Mouse (Mus musculus) kidney, adult 2 months (tissue): ENCODE data around the gene Slc35d1. TPM values are rescaled to one million over a fixed set of nuclear protein-coding genes. Genes with fewer than 3 reads are reported as not detected.

ENCODE experiments used
- DNase-seq: peaks from one replicate; pipeline ENCODE4 v3.0.0; 2021
- H3K27ac ChIP-seq: fragments of 200-500 bp; 2 replicates; pipeline ENCODE4 v1.5.1; 2012; ENCODE audit warnings: low read depth, low read length, control low read depth, inconsistent platforms; ENCODE audit not compliant: insufficient read depth
- H3K27me3 ChIP-seq: fragments of 200-500 bp; replicated peaks from 2 replicates; pipeline ENCODE4 v1.6.1; 2012; ENCODE audit warnings: mild to moderate bottlenecking, moderate library complexity, low read length, inconsistent platforms; ENCODE audit not compliant: control insufficient read depth, insufficient read depth
- H3K36me3 ChIP-seq: fragments of 200-500 bp; 2 replicates; pipeline ENCODE4 v1.6.1; 2012; ENCODE audit warnings: mild to moderate bottlenecking, moderate library complexity, low read length, inconsistent platforms; ENCODE audit not compliant: control insufficient read depth, insufficient read depth
- H3K4me1 ChIP-seq: fragments of 200-500 bp; 2 replicates; pipeline ENCODE4 v1.6.1; 2011; ENCODE audit warnings: low read length; ENCODE audit not compliant: control insufficient read depth, insufficient read depth
- H3K4me3 ChIP-seq: fragments of 200-500 bp; 2 replicates; pipeline ENCODE4 v1.5.1; 2011; ENCODE audit warnings: mild to moderate bottlenecking, low read depth, low read length, control low read depth; ENCODE audit not compliant: insufficient read depth
- CTCF ChIP-seq: fragments of 200-500 bp; conservative IDR thresholded peaks from 2 replicates; pipeline ENCODE4 v1.5.1; 2011; ENCODE audit warnings: low read depth, mild to moderate bottlenecking, control low read depth, low read length, moderate library complexity, mixed read lengths; ENCODE audit not compliant: insufficient read depth, insufficient read length
- POLR2A ChIP-seq: fragments of 200-500 bp; IDR thresholded peaks from one replicate; pipeline ENCODE4 v1.6.1; 2011; ENCODE audit warnings: low read depth, low read length, control low read depth
- WGBS: fragments of 180-500 bp; shearing (Covaris S2); methylation state at CpG from one replicate; pipeline ENCODE4 v1.1.7; 2018; 5-methylcytosine and 5-hydroxymethylcytosine counted together
- polyA plus RNA-seq: library from polyadenylated mRNA; depleted of rRNA; stranded (reverse); fragments of >200 nt; gene quantifications from 2 replicates; pipeline ENCODE4 v1.2.3, GENCODE M21; 2012

The Slc35d1 gene
- polyA plus RNA-seq, 1 experiment: 15.9 TPM

DNA sequence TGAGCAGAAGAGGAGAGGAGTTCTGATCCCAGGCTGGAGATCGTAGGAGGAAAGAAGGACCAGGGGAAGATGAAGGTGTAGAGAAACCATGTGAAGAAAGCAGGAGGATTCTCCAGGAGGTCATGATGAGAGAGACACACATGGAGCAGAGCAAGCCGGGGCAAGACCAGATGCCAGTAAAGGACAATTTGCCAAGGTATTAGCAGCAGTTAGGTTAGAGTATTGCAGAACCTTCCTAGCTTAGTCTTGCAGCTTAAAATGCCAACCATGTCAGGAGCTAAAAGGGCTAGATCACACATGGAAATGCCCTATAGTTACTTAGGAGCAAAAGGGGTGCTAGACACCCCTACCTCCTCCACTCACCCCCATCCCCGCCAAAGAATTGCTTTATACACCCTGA is 32.3 kb upstream of the Slc35d1 start:
- TF ChIP-seq POLR2A: no peak
- Histone ChIP-seq H3K36me3 (no peaks in the 10 kb centered on the region), H3K27me3 (no peaks in the 10 kb centered on the region), H3K4me1 (no peaks in the 10 kb centered on the region), H3K4me3 (no peak overlapping the region), H3K27ac (no peak overlapping the region)
- DNase-seq: no peak
- 90% methylated on average over 3 of the region's 3 CpGs for WGBS

DNA sequence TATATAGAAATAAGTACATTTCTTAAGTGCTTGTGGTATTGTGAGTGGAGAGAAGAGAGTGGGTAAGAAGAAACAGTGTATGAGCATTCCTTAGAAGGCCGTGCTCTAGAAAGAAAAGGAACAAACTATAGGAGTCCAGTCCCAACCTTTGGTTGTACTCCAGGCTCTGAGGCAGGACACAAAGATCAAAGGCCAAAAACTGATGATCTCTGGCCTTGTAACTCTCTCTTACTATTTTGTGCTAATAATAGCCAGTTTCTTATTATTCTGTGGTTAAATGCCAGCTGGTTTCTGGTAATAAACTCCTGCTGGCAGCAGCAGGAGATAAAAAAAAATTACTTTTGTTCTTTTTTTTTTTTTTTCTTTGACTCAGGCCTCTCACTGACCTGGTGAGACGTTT is 17.2 kb upstream of the Slc35d1 start:
- TF ChIP-seq CTCF (no peak), POLR2A (no peak)
- no peak overlapping the region for H3K27ac ChIP-seq
- 41% methylated on average over 2 of the region's 2 CpGs for WGBS
- H3K36me3 ChIP-seq: no peaks in the 10 kb centered on the region
- DNase-seq: peak; percentile 61
- H3K4me3 ChIP-seq: no peak overlapping the region
- no peaks in the 10 kb centered on the region for H3K4me1 ChIP-seq
- H3K27me3 ChIP-seq: no peaks in the 10 kb centered on the region

DNA sequence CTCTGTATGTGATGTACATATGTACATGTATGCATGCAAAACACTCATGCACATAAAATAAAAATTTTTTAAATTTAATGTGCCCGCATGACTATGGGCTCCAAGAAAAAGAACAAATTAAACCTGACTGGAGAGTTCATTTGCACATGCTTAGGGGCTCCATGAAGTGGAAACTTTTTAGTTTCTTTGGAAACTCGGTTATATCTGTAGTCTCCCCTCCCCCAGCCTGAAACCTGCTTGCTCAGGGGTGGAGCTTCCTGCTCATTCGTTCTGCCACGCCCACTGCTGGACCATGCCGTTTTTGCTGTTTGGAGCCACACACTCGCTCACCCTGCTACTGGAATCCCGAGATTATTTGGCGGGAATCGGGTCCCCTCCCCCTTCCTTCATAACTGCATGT is 7.9 kb upstream of the Slc35d1 start:
- H3K27ac ChIP-seq: no peak overlapping the region
- no peaks in the 10 kb centered on the region for H3K36me3 ChIP-seq
- TF ChIP-seq POLR2A (no peak), CTCF (no peak)
- H3K4me3 ChIP-seq: no peak overlapping the region
- WGBS: 27% methylated on average over 9 of the region's 9 CpGs
- H3K27me3 ChIP-seq: no peaks in the 10 kb centered on the region
- peaks cover 3% of the 10 kb centered on the region; the same call in 1 of the 2 replicates for H3K4me1 ChIP-seq
- no peak for DNase-seq

DNA sequence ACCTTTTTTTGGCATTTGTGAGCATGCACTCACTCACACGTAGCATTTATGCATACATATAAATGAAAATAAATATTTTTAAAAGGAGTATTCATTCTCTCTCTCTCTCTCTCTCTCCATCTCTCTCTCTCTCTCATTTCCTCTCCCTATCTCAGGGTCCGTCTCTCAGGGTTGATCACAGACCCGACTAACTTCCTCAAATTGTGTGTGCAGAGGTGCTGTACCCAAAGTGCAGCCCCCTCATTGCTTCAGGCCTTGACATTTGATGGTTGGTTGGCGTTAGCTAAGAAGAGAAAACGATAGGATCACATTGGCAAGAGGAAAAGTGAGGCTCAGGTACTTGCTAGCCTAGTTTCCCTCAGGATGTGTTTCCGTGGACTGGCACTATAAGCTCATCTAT is 6.8 kb upstream of the Slc35d1 start:
- WGBS: 76% methylated on average over 6 of the region's 6 CpGs
- no peaks in the 10 kb centered on the region for H3K36me3 ChIP-seq
- H3K4me3 ChIP-seq: no peak overlapping the region
- peaks cover 5% of the 10 kb centered on the region; the same call in 1 of the 2 replicates for H3K4me1 ChIP-seq
- H3K27ac ChIP-seq: no peak overlapping the region
- no peak for TF ChIP-seq POLR2A
- H3K27me3 ChIP-seq: no peaks in the 10 kb centered on the region
- DNase-seq: no peak

DNA sequence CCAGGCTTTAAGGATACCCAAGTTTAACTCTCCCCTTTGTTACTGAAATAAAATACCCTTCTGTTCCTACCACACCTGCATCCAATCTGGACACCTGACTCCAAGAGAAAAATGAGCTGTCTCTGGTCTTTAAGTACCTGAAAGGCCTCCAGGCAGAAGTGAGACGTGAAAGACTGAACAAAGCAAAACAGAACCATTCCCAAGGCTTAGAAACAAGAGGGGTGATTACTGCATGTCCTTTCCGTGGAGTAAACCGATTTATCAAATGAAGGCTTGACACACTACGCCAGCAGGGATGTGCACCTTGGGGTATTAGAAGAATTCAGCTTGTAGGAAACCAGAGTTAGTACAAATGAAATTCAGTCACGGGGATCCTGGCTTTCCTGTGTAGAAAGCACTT is 4.0 kb upstream of the Slc35d1 start:
- DNase-seq: no peak
- peaks cover 17% of the 10 kb centered on the region for H3K4me1 ChIP-seq
- no peak overlapping the region for H3K27ac ChIP-seq
- no peaks in the 10 kb centered on the region for H3K36me3 ChIP-seq
- H3K27me3 ChIP-seq: no peaks in the 10 kb centered on the region
- TF ChIP-seq POLR2A (no peak), CTCF (no peak)
- WGBS: 73% methylated on average over 5 of the region's 5 CpGs
- H3K4me3 ChIP-seq: no peak overlapping the region

DNA sequence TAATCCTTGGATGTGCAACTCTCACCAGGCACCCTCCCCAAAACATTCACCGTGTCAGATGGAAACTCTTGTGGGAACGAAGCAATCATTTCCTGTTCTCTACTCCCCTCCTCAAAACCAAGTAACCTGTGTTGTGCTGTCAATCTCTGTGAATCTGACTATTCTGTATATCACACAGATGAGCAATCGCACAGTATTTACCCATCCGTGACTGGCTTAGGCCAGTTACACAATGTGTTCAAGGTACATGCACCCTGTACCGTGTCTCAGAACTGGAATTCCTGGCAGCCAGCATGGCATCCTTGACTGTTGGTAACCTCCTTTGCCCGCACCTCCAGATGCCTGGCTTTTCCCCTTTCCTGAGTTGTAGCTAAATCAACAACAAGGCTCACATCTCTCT is 1.1 kb upstream of the Slc35d1 start:
- DNase-seq: peak; percentile 92
- TF ChIP-seq POLR2A (no peak), CTCF (no peak)
- no peaks in the 10 kb centered on the region; the same call in 1 of the 2 replicates for H3K36me3 ChIP-seq
- WGBS: 38% methylated on average over 6 of the region's 6 CpGs
- no peak overlapping the region for H3K4me3 ChIP-seq
- H3K27ac ChIP-seq: peak overlapping the region; percentile 75
- no peaks in the 10 kb centered on the region for H3K27me3 ChIP-seq
- peaks cover 22% of the 10 kb centered on the region for H3K4me1 ChIP-seq

DNA sequence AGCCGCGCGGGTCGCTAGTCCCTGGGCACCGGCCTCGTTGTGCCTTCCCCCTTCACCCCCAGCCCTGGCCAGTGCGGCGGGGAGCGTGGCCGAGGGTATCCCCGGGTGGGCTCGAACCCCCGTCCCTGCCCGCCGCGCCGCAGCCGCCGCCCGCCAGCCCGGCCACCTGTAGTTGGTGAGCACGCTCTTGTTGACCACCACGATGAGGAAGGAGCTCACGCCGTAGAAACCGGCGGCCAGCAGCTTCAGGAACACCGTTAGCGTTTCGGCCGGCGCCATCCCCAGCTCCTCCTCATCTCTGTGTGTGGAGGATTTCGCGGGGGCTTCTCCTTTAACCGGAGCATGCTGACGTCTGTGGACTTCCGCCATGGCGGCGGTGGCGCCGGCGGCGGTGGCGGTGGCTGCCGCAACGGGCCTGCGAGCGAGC is 453 bp downstream of the Slc35d1 start:
- WGBS: under 1% methylated on average over 48 of the region's 48 CpGs
- Histone ChIP-seq H3K27ac (peak overlapping the region; percentile 75), H3K4me3 (peak overlapping the region; percentile 100), H3K27me3 (no peaks in the 10 kb centered on the region), H3K4me1 (peaks cover 22% of the 10 kb centered on the region), H3K36me3 (no peaks in the 10 kb centered on the region; the same call in 1 of the 2 replicates)
- TF ChIP-seq POLR2A: peak; percentile 30
- TF ChIP-seq CTCF: no peak
- DNase-seq: peak; percentile 74
